Mouse (Mus musculus) thymus, adult 2 months (tissue): ENCODE data around the gene Arv1. TPM values are rescaled to one million over a fixed set of nuclear protein-coding genes. Genes with fewer than 3 reads are reported as not detected.

Experiments used
- DNase-seq: peaks from one replicate; pipeline ENCODE4 v3.0.0; 2021
- H3K27ac ChIP-seq: fragments of 200-500 bp; 2 replicates; pipeline ENCODE4 v1.5.1; 2012; ENCODE audit warnings: low read length, control low read depth; ENCODE audit not compliant: control insufficient read depth, insufficient read depth
- H3K27me3 ChIP-seq: fragments of 200-500 bp; 2 replicates; pipeline ENCODE4 v1.6.1; 2012; ENCODE audit warnings: mild to moderate bottlenecking, low read length, moderate library complexity, mixed read lengths; ENCODE audit not compliant: control insufficient read depth, insufficient read depth
- H3K36me3 ChIP-seq: fragments of 200-500 bp; 2 replicates; pipeline ENCODE4 v1.6.1; 2012; ENCODE audit warnings: mild to moderate bottlenecking, low read length, moderate library complexity; ENCODE audit not compliant: control insufficient read depth, insufficient read depth
- H3K4me1 ChIP-seq: fragments of 200-500 bp; replicated peaks from 2 replicates; pipeline ENCODE4 v1.6.1; 2012; ENCODE audit warnings: low read length; ENCODE audit not compliant: control insufficient read depth, insufficient read depth
- H3K4me3 ChIP-seq: fragments of 200-500 bp; 2 replicates; pipeline ENCODE4 v1.5.1; 2012; ENCODE audit warnings: mild to moderate bottlenecking, low read length, control low read depth, moderate library complexity; ENCODE audit not compliant: control insufficient read depth, insufficient read depth
- CTCF ChIP-seq: fragments of 200-500 bp; IDR thresholded peaks from 2 replicates; pipeline ENCODE4 v1.5.1; 2012; ENCODE audit warnings: mild to moderate bottlenecking, control low read depth, low read length, moderate library complexity, borderline replicate concordance; ENCODE audit not compliant: control insufficient read depth, poor library complexity, insufficient read depth; ENCODE audit errors: extremely low read depth
- POLR2A ChIP-seq: fragments of 200-500 bp; IDR thresholded peaks from 2 replicates; pipeline ENCODE4 v1.6.1; 2012; ENCODE audit warnings: mild to moderate bottlenecking, low read length, control low read depth, moderate library complexity; ENCODE audit not compliant: control insufficient read depth, poor library complexity, insufficient read depth; ENCODE audit errors: extremely low read depth
- WGBS: fragments of 180-500 bp; shearing (Covaris S2); methylation state at CpG from one replicate; pipeline ENCODE4 v1.1.7; 2018; 5-methylcytosine and 5-hydroxymethylcytosine counted together
- polyA plus RNA-seq: library from polyadenylated mRNA; depleted of rRNA; stranded (reverse); fragments of >200 nt; gene quantifications from 2 replicates; pipeline ENCODE4 v1.2.3, GENCODE M21; 2012; rRNA removed

Gene Arv1
- polyA plus RNA-seq, 1 experiment, result 56.7 TPM

DNA sequence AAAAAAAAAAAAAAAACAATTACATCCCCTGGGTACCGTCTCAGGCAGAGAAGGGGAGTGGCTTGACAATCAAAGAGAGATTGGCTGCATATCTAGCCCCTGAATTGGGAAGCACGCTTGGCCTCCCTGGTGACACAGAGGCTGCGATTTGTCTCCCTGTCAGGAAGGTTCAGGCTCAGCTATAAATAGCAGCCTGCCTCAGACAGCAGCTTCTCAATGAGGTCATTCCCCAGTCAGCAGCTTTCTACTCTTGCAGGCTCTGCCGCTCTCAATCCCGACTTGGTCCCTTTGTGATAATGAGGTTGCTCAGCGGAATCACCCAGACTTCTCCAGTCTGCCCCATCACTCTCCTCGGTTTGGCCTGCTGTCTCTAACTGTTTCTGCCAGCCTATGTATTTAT, 58.3 kb downstream of the Arv1 start:
- DNase-seq, result no peak
- no peaks in the 10 kb centered on the region for H3K27me3 ChIP-seq
- no peaks in the 10 kb centered on the region for H3K36me3 ChIP-seq
- no peak overlapping the region for H3K4me3 ChIP-seq
- WGBS, result 19% methylated on average over 7 of the region's 7 CpGs
- TF ChIP-seq CTCF (no peak), POLR2A (no peak)
- H3K27ac ChIP-seq, result no peak overlapping the region
- no peaks in the 10 kb centered on the region for H3K4me1 ChIP-seq

DNA sequence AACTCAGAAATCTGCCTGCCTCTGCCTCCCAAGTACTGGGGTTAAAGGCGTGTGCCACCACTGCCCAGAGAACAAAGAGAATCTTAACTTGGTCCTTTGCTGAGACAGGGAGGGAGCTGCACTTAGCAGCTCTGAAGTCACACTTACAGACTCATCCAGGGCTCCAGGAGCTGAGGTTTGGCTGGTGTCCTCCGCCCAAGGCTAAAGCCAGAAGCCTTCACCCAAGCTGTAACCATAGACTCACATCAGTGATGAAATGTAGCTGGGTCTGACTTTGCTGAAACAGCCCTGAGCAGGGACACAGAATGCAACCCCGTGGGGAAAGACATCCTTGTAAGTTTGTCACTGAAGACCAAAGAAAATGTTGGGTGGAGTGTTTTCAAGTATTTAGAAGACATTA, 60.5 kb downstream of the Arv1 start:
- no peak for TF ChIP-seq POLR2A
- no peak for TF ChIP-seq CTCF
- DNase-seq, result no peak
- H3K4me3 ChIP-seq, result no peak overlapping the region
- H3K27ac ChIP-seq, result no peak overlapping the region
- WGBS, result 82% methylated on average over 3 of the region's 3 CpGs
- no peaks in the 10 kb centered on the region for H3K4me1 ChIP-seq
- no peaks in the 10 kb centered on the region; the same call in 1 of the 2 replicates for H3K27me3 ChIP-seq
- no peaks in the 10 kb centered on the region for H3K36me3 ChIP-seq

DNA sequence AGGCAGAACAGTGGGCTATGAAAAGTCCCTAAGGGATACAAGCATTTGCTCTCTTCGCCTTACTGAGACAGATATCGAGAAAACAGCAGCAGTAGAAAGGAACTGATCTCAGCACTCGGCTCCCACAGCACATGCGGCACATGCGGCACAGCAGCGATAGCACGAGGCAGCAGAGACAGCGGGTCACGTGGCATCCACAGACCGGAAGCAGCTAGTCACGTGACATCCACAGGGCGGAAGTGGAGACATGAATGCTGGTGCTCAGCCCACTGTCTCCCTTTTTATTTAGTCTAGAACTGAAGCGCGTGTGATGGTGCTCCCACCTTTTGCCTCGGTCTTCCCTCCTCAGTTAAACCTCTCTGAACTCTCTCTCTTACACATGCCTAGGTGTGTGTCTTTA, 61.3 kb downstream of the Arv1 start:
- no peaks in the 10 kb centered on the region for H3K36me3 ChIP-seq
- no peak for DNase-seq
- H3K27me3 ChIP-seq, result no peaks in the 10 kb centered on the region; the same call in 1 of the 2 replicates
- TF ChIP-seq POLR2A, result no peak
- TF ChIP-seq CTCF, result no peak
- no peak overlapping the region for H3K27ac ChIP-seq
- no peak overlapping the region for H3K4me3 ChIP-seq
- WGBS, result 89% methylated on average over 15 of the region's 15 CpGs
- H3K4me1 ChIP-seq, result no peaks in the 10 kb centered on the region

Other genes with a start within 250 kb of the Arv1 start
- gene Cog2, start 201.4 kb upstream of the Arv1 start, polyA plus RNA-seq, result 33.8 and 34.4 TPM in 2 replicates
- 4.1 and 4.7 TPM in 2 replicates for gene Agt, start 152.4 kb upstream of the Arv1 start, polyA plus RNA-seq
- 0.08 and 0.13 TPM in 2 replicates for gene Capn9, start 146.0 kb upstream of the Arv1 start, polyA plus RNA-seq
- gene 2310022B05Rik, start 58.8 kb upstream of the Arv1 start, polyA plus RNA-seq, result 17.3 and 18.1 TPM in 2 replicates
- 49.8 and 53.2 TPM in 2 replicates for gene Ttc13, start 156 bp upstream of the Arv1 start, polyA plus RNA-seq
- 14.2 and 15.5 TPM in 2 replicates for gene Fam89a, start 29.7 kb downstream of the Arv1 start, polyA plus RNA-seq
- 0.26 TPM in 2 replicates for gene Trim67, start 71.0 kb downstream of the Arv1 start, polyA plus RNA-seq
- gene Gnpat, start 140.9 kb downstream of the Arv1 start, polyA plus RNA-seq, result 72.3 and 76.7 TPM in 2 replicates
- gene 2810004N23Rik, start 141.0 kb downstream of the Arv1 start, polyA plus RNA-seq, result 15.1 and 18.7 TPM in 2 replicates
- gene Exoc8, start 175.6 kb downstream of the Arv1 start, polyA plus RNA-seq, result 12.0 and 15.2 TPM in 2 replicates
- 26.8 and 27.6 TPM in 2 replicates for gene Sprtn, start 175.7 kb downstream of the Arv1 start, polyA plus RNA-seq
- gene Egln1, start 227.2 kb downstream of the Arv1 start, polyA plus RNA-seq, result 40.5 and 43.1 TPM in 2 replicates